Mouse (Mus musculus) neural tube, embryonic 14.5 days (tissue): Measurements from ENCODE around the gene Gm9747. TPM values are rescaled to one million over a fixed set of nuclear protein-coding genes. Genes with fewer than 3 reads are reported as not detected.

Experiments
- polyA plus RNA-seq: library from polyadenylated mRNA; unstranded; fragments of >200 nt; fragmentation: Nextera tagmentation; extraction: Ambion mirVana; gene quantifications from 2 replicates; pipeline ENCODE4 v1.2.1, GENCODE M21; 2014

Gm9747 gene
- polyA plus RNA-seq, 1 experiment from 2014 or later, result 33.9 TPM

Other genes with a start within 250 kb of the Gm9747 start
- 9.4 and 11.4 TPM in 2 replicates for gene Irs1, start 58.3 kb downstream of the Gm9747 start, polyA plus RNA-seq
- 2.7 and 3.2 TPM in 2 replicates for gene Rhbdd1, start 83.3 kb downstream of the Gm9747 start, polyA plus RNA-seq